Mouse (Mus musculus): ENCODE data around the gene Ccl25. TPM values are rescaled to one million over a fixed set of nuclear protein-coding genes. Genes with fewer than 3 reads are reported as not detected.

The Ccl25 gene
- 14.0 and 14.8 TPM in 2 replicates for polyA plus RNA-seq (2012; rRNA removed)

- TF ChIP-seq CTCF (IDR thresholded peaks at IDR 0.05; ENCODE audit: borderline replicate concordance, extremely low read depth, insufficient read depth, insufficient read length) (no peak), POLR2A (IDR thresholded peaks at IDR 0.05; ENCODE audit: borderline replicate concordance, extremely low read depth, insufficient read depth, insufficient read length, poor library complexity, severe bottlenecking) (peak; percentile 45; the same call in 1 of the 2 replicates)
- DNase-seq (ENCODE audit: low read depth) = peak; percentile 99
Measured at GRCm38 (mm10) chr8:4324983-4325750, at the start of gene Ccl25, which contains the start of gene Elavl1. Gene Ccl25, plus strand, starts transcription at chr8:4325210. Gene Elavl1, minus strand, starts transcription at chr8:4325413.

GRCm38 (mm10) chr8:4275275-4276110 lies 49.5 kb upstream of the Ccl25 start, which contains the start of gene Timm44:
Gene Timm44, minus strand, starts transcription at chr8:4275913.
- TF ChIP-seq CTCF (IDR thresholded peaks at IDR 0.05; ENCODE audit: borderline replicate concordance, extremely low read depth, insufficient read depth, insufficient read length) (no peak), POLR2A (IDR thresholded peaks at IDR 0.05; ENCODE audit: borderline replicate concordance, extremely low read depth, insufficient read depth, insufficient read length, poor library complexity, severe bottlenecking) (peak; percentile 37; the same call in 1 of the 2 replicates)
- peak; percentile 99 for DNase-seq (ENCODE audit: low read depth)

GRCm38 (mm10) chr8:4276111-4276465 lies 48.9 kb upstream of the Ccl25 start:
- no peak for DNase-seq (ENCODE audit: low read depth)
- no peak for TF ChIP-seq CTCF (IDR thresholded peaks at IDR 0.05; ENCODE audit: borderline replicate concordance, extremely low read depth, insufficient read depth, insufficient read length)
- no peak for TF ChIP-seq POLR2A (IDR thresholded peaks at IDR 0.05; ENCODE audit: borderline replicate concordance, extremely low read depth, insufficient read depth, insufficient read length, poor library complexity, severe bottlenecking)

- DNase-seq (ENCODE audit: low read depth) = no peak
- TF ChIP-seq POLR2A (IDR thresholded peaks at IDR 0.05; ENCODE audit: borderline replicate concordance, extremely low read depth, insufficient read depth, insufficient read length, poor library complexity, severe bottlenecking) = no peak
- TF ChIP-seq CTCF (IDR thresholded peaks at IDR 0.05; ENCODE audit: borderline replicate concordance, extremely low read depth, insufficient read depth, insufficient read length) = no peak
Measured at GRCm38 (mm10) chr8:4292738-4293137, 32.3 kb upstream of the Ccl25 start.

GRCm38 (mm10) chr8:4297822-4298221 lies 27.2 kb upstream of the Ccl25 start:
- DNase-seq (ENCODE audit: low read depth) = no peak
- no peak for TF ChIP-seq CTCF (IDR thresholded peaks at IDR 0.05; ENCODE audit: borderline replicate concordance, extremely low read depth, insufficient read depth, insufficient read length)
- no peak for TF ChIP-seq POLR2A (IDR thresholded peaks at IDR 0.05; ENCODE audit: borderline replicate concordance, extremely low read depth, insufficient read depth, insufficient read length, poor library complexity, severe bottlenecking)

- TF ChIP-seq POLR2A (IDR thresholded peaks at IDR 0.05; ENCODE audit: borderline replicate concordance, extremely low read depth, insufficient read depth, insufficient read length, poor library complexity, severe bottlenecking) (no peak), CTCF (IDR thresholded peaks at IDR 0.05; ENCODE audit: borderline replicate concordance, extremely low read depth, insufficient read depth, insufficient read length) (no peak)
- DNase-seq (ENCODE audit: low read depth) = no peak
Measured at GRCm38 (mm10) chr8:4304124-4304547, 20.9 kb upstream of the Ccl25 start.

GRCm38 (mm10) chr8:4305838-4306237 lies 19.2 kb upstream of the Ccl25 start:
- TF ChIP-seq CTCF (IDR thresholded peaks at IDR 0.05; ENCODE audit: borderline replicate concordance, extremely low read depth, insufficient read depth, insufficient read length) (no peak), POLR2A (IDR thresholded peaks at IDR 0.05; ENCODE audit: borderline replicate concordance, extremely low read depth, insufficient read depth, insufficient read length, poor library complexity, severe bottlenecking) (no peak)

GRCm38 (mm10) chr8:4312104-4312503 lies 12.9 kb upstream of the Ccl25 start:
- DNase-seq (ENCODE audit: low read depth) = no peak
- TF ChIP-seq CTCF (IDR thresholded peaks at IDR 0.05; ENCODE audit: borderline replicate concordance, extremely low read depth, insufficient read depth, insufficient read length) = no peak
- no peak for TF ChIP-seq POLR2A (IDR thresholded peaks at IDR 0.05; ENCODE audit: borderline replicate concordance, extremely low read depth, insufficient read depth, insufficient read length, poor library complexity, severe bottlenecking)

More at GRCm38 (mm10) chr8:4305838-4306237, 19.2 kb upstream of the Ccl25 start:
- no peak for DNase-seq (ENCODE audit: low read depth)

GRCm38 (mm10) chr8:4313254-4314124 lies 11.5 kb upstream of the Ccl25 start:
- no peak for DNase-seq (ENCODE audit: low read depth)
- TF ChIP-seq POLR2A (IDR thresholded peaks at IDR 0.05; ENCODE audit: borderline replicate concordance, extremely low read depth, insufficient read depth, insufficient read length, poor library complexity, severe bottlenecking) (no peak), CTCF (IDR thresholded peaks at IDR 0.05; ENCODE audit: borderline replicate concordance, extremely low read depth, insufficient read depth, insufficient read length) (no peak)

GRCm38 (mm10) chr8:4314852-4315251 lies 10.2 kb upstream of the Ccl25 start:
- no peak for DNase-seq (ENCODE audit: low read depth)
- TF ChIP-seq POLR2A (IDR thresholded peaks at IDR 0.05; ENCODE audit: borderline replicate concordance, extremely low read depth, insufficient read depth, insufficient read length, poor library complexity, severe bottlenecking) = no peak
- TF ChIP-seq CTCF (IDR thresholded peaks at IDR 0.05; ENCODE audit: borderline replicate concordance, extremely low read depth, insufficient read depth, insufficient read length) = no peak

All from brain, embryonic 14.5 days (tissue).